Mouse (Mus musculus) hindbrain, embryonic 16.5 days (tissue): ENCODE data around the gene Vmn1r16. TPM values are rescaled to one million over a fixed set of nuclear protein-coding genes. Genes with fewer than 3 reads are reported as not detected.

ENCODE experiments used
- polyA plus RNA-seq: library from polyadenylated mRNA; unstranded; fragments of >200 nt; fragmentation: Nextera tagmentation; extraction: Ambion mirVana; gene quantifications from 2 replicates; pipeline ENCODE4 v1.2.1, GENCODE M21; 2015

Vmn1r16 gene
- polyA plus RNA-seq, 1 experiment from 2014 or later = not detected

Other genes starting within 250 kb of the Vmn1r16 start
- not detected in 2 replicates for gene Vmn1r10, start 220.0 kb downstream of the Vmn1r16 start, polyA plus RNA-seq
- not detected in 2 replicates for gene Vmn1r11, start 196.0 kb downstream of the Vmn1r16 start, polyA plus RNA-seq
- not detected in 2 replicates for gene Vmn1r12, start 172.6 kb downstream of the Vmn1r16 start, polyA plus RNA-seq
- not detected in 2 replicates for gene Vmn1r13, start 126.2 kb downstream of the Vmn1r16 start, polyA plus RNA-seq
- not detected in 2 replicates for gene Vmn1r14, start 97.8 kb downstream of the Vmn1r16 start, polyA plus RNA-seq
- not detected in 2 replicates for gene Vmn1r15, start 71.5 kb downstream of the Vmn1r16 start, polyA plus RNA-seq
- gene Vmn1r17, start 34.2 kb upstream of the Vmn1r16 start, polyA plus RNA-seq = not detected in 2 replicates
- gene Vmn1r18, start 66.3 kb upstream of the Vmn1r16 start, polyA plus RNA-seq = not detected in 2 replicates
- gene Vmn1r19, start 74.3 kb upstream of the Vmn1r16 start, polyA plus RNA-seq = not detected in 2 replicates
- not detected in 2 replicates for gene Vmn1r20, start 99.4 kb upstream of the Vmn1r16 start, polyA plus RNA-seq
- gene Ppm1k, start 206.0 kb upstream of the Vmn1r16 start, polyA plus RNA-seq = 7.3 and 7.7 TPM in 2 replicates